Mouse (Mus musculus) kidney, adult 9 months (tissue): ENCODE results near the gene Hpse.
A peak's percentile ranks its signal among the peaks of the same experiment; 100 is the strongest.

Experiments used
- DNase-seq: peaks from one replicate; pipeline ENCODE4 v3.0.0; 2022

Gene Hpse

GRCm38 (mm10) chr5:100685631-100686030, 33.9 kb downstream of the Hpse start:
- no peak for DNase-seq

DNA sequence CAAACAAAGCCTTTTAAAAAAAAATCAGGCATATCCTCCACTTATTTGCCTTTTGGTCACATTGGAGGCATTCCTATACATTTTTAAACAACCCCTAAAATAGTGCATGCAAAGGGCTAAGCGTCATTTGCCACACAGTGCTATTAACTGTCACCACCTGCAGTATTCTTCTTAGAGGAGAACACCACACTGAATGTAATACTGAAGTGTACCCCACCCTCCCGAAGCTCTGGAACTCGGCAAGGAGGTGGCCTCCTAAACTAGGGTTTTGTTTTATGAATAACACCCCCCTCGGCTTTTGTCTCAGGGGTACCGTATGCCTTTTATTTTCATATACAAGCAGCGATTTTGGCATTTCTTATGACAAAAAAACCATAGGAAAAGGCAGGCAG, 39.0 kb downstream of the Hpse start:
- no peak for DNase-seq

DNA sequence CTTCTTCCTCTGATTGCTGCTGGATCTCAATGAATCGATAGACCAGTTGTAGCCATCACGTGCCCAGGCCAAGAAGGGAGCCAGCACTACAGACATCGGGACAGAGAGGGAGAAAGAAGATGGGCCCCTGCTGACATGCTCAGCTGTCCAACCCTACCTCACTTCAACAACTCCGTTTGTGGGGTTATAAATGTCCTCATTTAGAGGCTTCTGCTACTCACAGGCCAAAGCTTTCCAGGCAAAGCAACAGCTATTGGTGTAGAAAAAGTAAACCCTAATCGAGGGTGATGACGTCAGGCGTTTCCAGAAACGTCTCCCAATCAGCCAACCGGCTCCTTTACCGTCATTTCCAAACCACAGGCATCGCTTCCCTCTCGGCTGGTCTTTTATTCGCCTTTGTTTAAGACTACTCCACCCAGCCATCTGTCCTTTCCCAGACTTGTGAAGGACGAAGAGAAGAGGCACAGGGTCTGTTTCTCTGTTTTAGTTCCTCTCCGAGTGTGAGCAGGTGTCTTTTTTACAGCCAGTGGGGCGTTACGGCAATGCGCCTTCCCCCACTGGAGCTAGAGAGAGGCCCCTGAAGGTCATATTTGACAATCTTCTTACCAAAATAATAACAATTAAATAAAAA, 39.5 kb downstream of the Hpse start:
- DNase-seq: no peak

GRCm38 (mm10) chr5:100674711-100675376, 44.7 kb downstream of the Hpse start, which contains the start of gene Coq2:
Gene Coq2, minus strand, starts transcription at chr5:100675140.
- peak; percentile 93 for DNase-seq

- DNase-seq: peak; percentile 90
These were observed 45.6 kb downstream of the Hpse start for GRCm38 (mm10) chr5:100673745-100674486.

DNA sequence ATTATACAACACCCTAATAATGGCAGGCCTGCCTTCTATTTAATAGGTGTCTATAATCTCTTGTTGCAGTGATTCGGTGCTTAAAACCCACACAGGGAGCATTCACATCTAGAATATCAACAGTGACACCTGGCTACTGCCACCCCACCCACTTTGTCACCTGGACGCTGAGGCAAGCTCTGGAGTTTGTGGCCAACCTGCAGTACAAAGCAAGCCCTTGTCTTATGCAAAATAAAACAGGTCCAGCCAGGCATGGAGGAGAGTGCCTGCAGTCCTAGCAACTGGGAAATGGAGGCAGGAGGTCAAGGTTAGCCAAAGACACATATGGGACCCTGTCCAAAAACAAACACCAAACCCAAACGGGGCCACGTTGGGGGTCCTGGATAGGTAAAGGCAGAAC, 47.1 kb downstream of the Hpse start:
- no peak for DNase-seq

DNA sequence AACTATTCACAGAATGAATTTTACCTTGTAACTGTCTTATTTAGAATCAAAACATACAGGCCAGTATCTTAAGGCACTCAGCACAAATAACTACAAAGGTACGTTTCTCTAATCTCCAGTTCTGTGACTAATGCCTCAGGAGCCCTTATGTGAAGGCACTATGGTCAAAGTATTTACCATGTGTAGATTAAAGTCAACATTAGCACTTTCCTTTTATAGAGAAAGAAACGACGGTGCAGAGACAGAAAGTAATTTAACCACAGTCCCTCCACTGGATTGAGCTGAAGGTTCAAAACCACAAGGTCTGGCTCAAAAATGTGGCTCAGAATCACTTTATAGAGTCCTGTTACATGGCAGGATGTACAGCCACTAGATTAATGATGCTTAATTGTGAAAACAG, 47.6 kb downstream of the Hpse start:
- DNase-seq: no peak

- peak; percentile 58 for DNase-seq
These were observed 48.1 kb downstream of the Hpse start for GRCm38 (mm10) chr5:100671398-100671797.

- DNase-seq: no peak
These were observed 52.6 kb downstream of the Hpse start for GRCm38 (mm10) chr5:100666965-100667364.

GRCm38 (mm10) chr5:100663854-100664253, 55.7 kb downstream of the Hpse start:
- DNase-seq: peak; percentile 61

DNA sequence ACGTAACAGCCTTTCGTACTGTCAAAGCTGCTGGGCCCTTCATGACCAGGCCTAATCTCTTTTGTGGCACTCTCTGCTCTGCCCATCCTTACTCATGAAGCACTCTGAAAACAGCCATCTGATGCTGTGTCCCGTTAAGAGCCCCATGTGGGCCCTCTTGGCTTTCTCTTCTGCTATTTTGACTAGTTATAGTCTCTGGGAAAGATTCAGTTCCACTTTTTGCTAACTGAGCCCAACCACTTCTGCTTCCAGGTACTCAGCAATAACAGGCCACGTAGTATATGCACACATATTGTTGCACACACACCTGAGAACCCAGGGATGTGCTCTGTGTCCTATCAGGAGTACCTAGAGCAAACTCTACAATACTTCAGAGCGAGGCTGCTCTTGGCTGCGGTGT, 56.5 kb downstream of the Hpse start:
- DNase-seq: no peak

DNA sequence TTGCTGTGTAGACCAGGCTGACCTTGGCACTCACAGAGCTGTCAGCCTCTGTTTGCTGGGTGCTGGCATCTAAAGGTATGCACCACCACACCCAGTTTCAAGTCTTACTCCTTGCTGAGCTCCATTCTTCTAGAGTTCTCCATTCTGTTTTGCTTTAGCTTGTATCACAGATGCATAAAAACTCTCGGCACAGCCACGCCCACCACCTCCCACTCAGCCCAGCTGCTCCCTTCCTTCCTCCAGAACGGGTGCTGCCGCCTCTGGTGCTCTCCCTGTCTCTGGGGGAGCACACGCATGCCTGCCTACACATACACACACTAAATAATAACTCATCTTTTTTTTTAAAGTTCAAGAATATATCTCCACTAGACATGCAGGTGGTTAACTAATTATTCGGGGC, 61.1 kb downstream of the Hpse start:
- DNase-seq: no peak

DNA sequence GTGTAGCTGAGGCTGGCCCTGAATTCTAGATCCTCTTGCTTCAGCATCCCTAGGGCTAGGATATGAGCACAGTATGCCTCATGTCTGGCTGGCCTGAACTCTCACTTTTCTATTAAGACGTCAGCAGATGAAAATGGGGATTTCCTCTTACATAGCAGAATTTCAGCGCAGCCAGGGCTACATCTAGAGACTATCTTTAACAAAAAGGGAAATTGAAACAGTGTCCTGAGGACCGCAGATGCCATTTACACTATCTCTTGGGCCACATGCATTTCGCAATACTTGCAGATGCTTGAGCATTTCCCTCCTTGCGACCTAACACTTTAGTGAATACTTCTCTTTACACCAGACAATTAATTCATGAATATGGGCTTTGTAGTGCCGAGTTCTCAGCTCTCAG, 63.2 kb downstream of the Hpse start:
- no peak for DNase-seq

DNA sequence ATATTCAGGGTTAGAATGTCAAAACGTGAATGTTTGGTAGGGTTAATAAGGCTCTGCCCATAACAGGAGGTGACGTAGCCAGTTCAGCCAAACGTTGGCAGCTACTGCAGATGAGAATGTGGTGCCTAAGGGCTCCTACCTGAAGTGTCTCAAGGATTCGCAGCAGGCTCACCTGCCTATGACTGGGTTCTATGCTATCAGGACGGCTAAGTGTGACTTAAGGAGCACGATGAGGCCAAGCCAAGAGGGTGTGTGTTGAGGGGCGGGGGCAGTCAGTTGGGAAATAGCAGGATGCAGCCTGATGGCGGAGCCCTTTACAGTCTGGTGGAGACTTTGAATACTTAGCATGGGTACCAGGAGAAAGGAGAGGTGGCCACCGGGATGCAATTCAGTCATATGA, 67.2 kb downstream of the Hpse start:
- DNase-seq: no peak

DNA sequence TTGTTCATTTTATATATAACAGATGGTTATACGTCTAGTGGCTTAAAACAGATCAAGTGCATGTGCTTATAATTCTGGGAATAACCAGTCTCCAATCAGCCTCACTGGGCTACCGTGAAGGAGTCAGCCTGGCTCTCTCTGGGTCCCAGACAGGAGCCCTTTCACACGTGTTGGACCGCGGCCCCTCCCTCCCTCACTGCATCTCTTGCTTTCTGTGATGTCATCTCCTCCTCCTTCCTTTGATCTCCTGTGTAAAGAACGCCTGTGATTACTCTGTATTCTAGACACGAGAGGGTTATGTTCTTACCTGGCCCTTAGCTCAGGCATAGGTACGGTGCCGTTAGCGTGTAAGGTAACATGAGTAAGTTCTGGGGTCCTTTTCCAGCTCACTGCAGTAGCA, 68.0 kb downstream of the Hpse start:
- DNase-seq: no peak

DNA sequence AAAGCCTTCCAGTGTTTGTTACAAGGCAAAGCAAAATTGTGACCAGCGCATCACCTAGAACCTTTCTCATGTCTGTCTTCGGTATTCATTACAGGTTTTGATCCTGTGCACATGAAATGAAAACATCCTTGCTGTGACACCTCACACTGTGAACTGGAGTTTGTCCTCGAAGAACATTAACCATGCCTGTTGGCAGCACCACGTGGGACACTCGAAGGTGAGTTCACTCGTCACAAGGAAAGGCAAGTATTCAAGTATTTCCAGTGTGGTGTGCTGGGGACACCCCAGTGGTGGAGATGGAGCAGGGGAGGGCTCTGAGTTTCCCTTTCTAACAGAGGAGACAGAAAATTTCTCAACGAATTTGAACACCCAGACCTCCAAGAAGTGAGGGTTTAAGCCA, 68.5 kb downstream of the Hpse start:
- no peak for DNase-seq

DNA sequence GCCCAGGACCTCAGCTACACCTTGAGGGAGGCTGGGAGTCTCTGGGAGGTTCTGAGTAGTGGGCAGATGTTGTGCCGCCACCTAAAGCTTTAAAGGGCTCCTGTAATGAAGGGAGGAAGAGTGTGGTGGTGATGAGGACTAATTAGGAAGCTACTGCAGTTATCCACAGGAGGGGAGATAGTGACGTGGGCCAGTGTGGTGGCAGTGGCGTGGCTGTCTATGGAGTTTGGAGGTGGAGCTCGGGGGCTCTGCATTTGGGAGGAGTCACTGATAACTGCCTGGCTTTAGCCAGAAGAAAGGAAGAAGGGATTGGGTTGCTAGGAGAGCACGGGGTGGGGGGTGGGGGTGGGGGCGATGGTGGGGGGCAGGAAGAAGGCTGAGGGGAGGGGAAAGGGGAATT, 71.0 kb downstream of the Hpse start:
- no peak for DNase-seq

- no peak for DNase-seq
These were observed 71.5 kb downstream of the Hpse start for GRCm38 (mm10) chr5:100648046-100648445.

DNA sequence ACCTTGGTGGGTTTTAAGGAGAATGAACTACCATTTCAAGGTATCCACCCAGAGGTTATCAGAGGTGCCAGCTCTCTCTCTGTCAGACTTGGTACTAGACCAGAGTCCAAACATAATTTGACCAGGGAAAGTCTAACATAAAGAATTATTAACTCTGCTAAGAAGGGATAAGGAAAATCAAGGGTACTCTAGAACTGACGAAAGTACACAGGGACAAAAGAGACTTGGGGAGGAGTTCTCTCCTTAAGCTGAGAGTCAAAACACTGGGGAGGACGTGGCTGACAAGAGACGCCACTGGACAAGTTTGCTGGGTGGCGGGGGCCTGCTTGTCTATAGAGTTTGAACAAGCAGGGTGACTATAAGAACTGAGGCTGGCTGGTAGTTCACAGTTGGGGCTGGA, 73.0 kb downstream of the Hpse start:
- DNase-seq: peak; percentile 36

GRCm38 (mm10) chr5:100643991-100644535, 75.5 kb downstream of the Hpse start:
- DNase-seq: peak; percentile 58

DNA sequence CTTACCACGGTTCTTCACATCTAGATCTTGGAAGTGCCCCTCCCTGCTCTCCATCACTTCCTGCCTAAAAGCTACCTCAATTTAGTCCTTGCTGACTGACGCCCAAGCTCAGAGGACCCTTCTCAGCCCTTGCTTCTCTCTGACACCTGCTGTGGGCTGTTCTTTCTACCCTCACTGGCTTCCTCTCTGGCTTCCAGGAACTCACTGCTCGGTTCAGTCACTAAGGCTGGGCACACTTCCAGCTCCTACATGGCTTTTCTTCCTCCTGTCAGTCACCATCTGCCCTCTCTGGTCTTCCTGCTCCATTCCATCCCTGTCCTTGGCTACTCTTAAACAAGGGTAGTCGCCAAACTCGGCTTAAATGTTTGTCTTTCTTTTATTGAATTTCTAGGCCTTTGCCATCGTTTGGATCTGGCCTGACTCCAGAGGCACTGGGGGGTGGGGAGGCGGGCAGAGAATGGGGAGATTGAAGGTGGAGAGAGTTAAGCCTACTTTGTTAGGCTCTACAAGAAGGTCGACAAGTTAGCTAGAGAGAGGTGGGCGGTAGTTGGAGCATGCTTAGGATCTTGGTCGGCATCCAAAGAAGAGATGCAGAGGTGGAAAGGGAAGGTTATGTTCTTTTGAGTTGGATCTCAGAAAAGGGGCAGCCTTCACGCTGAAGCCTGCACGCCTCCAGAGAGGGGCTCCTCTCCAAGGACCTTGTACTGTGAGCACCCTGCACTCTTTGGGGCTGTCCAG, 76.1 kb downstream of the Hpse start:
- peak; percentile 48 for DNase-seq

GRCm38 (mm10) chr5:100642316-100642715, 77.2 kb downstream of the Hpse start:
- no peak for DNase-seq

DNA sequence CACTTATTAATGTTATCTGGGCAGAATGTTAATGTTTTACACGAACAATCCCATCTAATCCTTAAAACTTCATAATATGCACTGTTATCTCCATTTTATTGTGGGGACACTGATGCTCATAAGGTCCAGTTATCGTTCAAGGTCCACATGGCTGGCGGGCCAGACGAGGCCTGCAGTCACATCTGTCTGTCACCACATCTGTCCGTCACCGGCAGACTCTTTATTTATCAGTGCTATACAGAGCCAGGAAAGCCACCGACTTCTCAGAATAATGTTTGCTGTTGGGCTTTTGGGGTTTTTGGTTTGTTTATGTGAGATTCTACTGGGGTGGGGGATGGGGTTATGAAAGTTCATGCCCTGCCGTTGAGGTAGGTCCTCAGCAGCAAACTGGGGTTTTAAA, 81.0 kb downstream of the Hpse start:
- DNase-seq: no peak
